In the genomic region with DNA sequence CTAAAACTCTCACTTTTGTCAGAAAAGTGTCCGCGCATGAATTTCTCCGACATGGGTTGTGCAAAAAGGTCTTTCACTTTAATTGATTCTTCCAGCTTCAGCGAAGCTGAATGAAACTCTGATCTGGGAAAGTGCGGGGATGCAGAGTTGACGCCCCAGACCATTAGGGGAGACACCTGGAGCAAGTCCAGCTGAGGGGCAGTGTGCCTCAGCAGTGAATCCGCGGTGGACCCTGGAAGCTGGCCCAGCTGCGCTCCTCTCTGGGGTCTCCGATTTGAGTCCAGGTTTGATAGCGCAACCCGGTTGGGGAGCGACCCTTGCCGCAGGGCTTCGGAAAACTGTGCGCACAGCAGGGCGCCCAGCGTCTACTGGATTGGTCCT, we compare ENCODE assay signal across 9 mouse cellular contexts. TPM values are rescaled to one million over a fixed set of nuclear protein-coding genes. Genes with fewer than 3 reads are reported as not detected.
A peak's percentile ranks its signal among the peaks of the same experiment; 100 is the strongest.
DNase-seq lines count a peak whose midpoint lies in the region; ATAC-seq lines count a peak whose summit lies in the region.
"Had no signal": no experiment of that assay in that cellular context is flagged by ENCODE, and none has a peak within 500 bp of the region (broad histone marks: within the 10 kb centered on the region; RNA-seq: fewer than 3 reads in every experiment).

No protein-coding gene starts in this region.

- H3K27ac ChIP-seq in heart, embryonic 16.5 days (ENCODE audit: low read length): no peak overlapping the region
- H3K27ac ChIP-seq in brown adipose tissue, adult 24 weeks (replicated peaks; ENCODE audit: low read depth, low read length): no peak overlapping the region
- no peak overlapping the region for H3K27ac ChIP-seq in forebrain, embryonic 16.5 days (ENCODE audit: low read length)

- peak overlapping the region; percentile 75 for H3K4me2 ChIP-seq in heart, embryonic 16.5 days (ENCODE audit: low read depth, low read length)
- peak overlapping the region; percentile 81 for H3K4me2 ChIP-seq in forebrain, embryonic 16.5 days (ENCODE audit: low read length)

- no peaks in the 10 kb centered on the region for H3K36me3 ChIP-seq in heart, embryonic 16.5 days (ENCODE audit: control insufficient read depth, insufficient read depth)
- no peaks in the 10 kb centered on the region for H3K36me3 ChIP-seq in forebrain, embryonic 16.5 days (ENCODE audit: control insufficient read depth, insufficient read depth)

- H3K4me1 ChIP-seq in heart, embryonic 16.5 days (ENCODE audit: control insufficient read depth, insufficient read depth, low read length): no peaks in the 10 kb centered on the region
- H3K4me1 ChIP-seq in brown adipose tissue, adult 24 weeks (ENCODE audit: control insufficient read depth, insufficient read depth, insufficient read length, low read length): no peaks in the 10 kb centered on the region
- H3K4me1 ChIP-seq in forebrain, embryonic 16.5 days (replicated peaks; ENCODE audit: control insufficient read depth, insufficient read depth, low read length): peaks cover 6% of the 10 kb centered on the region; the same call in 1 of the 2 replicates

- 0 out of 2 replicates have a peak, but pooled peaks cover 5% of the 10 kb centered on the region for H3K27me3 ChIP-seq in heart, embryonic 16.5 days (ENCODE audit: control insufficient read depth, insufficient read depth, low read length)
- H3K27me3 ChIP-seq in forebrain, embryonic 16.5 days (replicated peaks; ENCODE audit: control insufficient read depth, insufficient read depth, low read length): no peaks in the 10 kb centered on the region

- DNase-seq in heart, adult 18-20 months: no peak
- DNase-seq in mesoderm, embryonic 11.5 days (ENCODE audit: low read depth, low spot score): peak; percentile 8
- DNase-seq in urinary bladder, adult 2 months (ENCODE audit: low spot score): no peak
- no peak for DNase-seq in thymus, postnatal 25 days

- ATAC-seq in heart, embryonic 16.5 days (replicated peaks; ENCODE audit: extremely low read depth, insufficient read depth, low FRiP score): no peak
- no peak for ATAC-seq in forebrain, embryonic 16.5 days
- ATAC-seq in erythroid progenitor cell, adult 5-6 weeks (replicated peaks; ENCODE audit: low FRiP score, poor library complexity, severe bottlenecking): no peak

- no peaks in the 10 kb centered on the region for H3K9me3 ChIP-seq in heart, embryonic 16.5 days (replicated peaks; ENCODE audit: control insufficient read depth, low read length)
- H3K9me3 ChIP-seq in forebrain, embryonic 16.5 days (ENCODE audit: control insufficient read depth, low read length): no peaks in the 10 kb centered on the region

- WGBS in heart, embryonic 16.5 days: 13% methylated on average over 18 of the region's 18 CpGs
- 11% methylated on average over 18 of the region's 18 CpGs for whole genome bisulfite sequencing in forebrain, embryonic 16.5 days

- peak overlapping the region; percentile 65 for H3K4me3 ChIP-seq in heart, embryonic 16.5 days (ENCODE audit: low read length)
- H3K4me3 ChIP-seq in brown adipose tissue, adult 24 weeks (ENCODE audit: insufficient read depth, low read depth, low read length): peak overlapping the region; percentile 33; the same call in 1 of the 2 replicates
- peak overlapping the region; percentile 55 for H3K4me3 ChIP-seq in forebrain, embryonic 16.5 days (replicated peaks; ENCODE audit: low read length)

- H3K9ac ChIP-seq in heart, embryonic 16.5 days (ENCODE audit: low read length): peak overlapping the region; percentile 65
- 0 out of 2 replicates have a peak overlapping the region, but pooled peaks have one; percentile 13 for H3K9ac ChIP-seq in forebrain, embryonic 16.5 days (replicated peaks; ENCODE audit: low read depth, low read length)

RNA-seq across cellular contexts. Expression of gene Pcdh11x, which starts 0.8 kb away (rescaled TPM):
- 1.8 and 2.1 TPM in 2 replicates for polyA plus RNA-seq in heart, embryonic 16.5 days (2015; fragmentation: Nextera tagmentation; extraction: Ambion mirVana)
- total RNA-seq in heart, adult 18-20 months (2021): under 1 TPM in 1 of 2 experiments, not detected in 1; 0.08 TPM
- polyA plus RNA-seq in brown adipose tissue, adult 24 weeks (2012; ENCODE audit: insufficient read depth, insufficient read length, missing spikeins): 0.71 TPM in 1 of 2 replicates, not detected in the other
- 16.1 and 28.1 TPM in 2 replicates for polyA plus RNA-seq in forebrain, embryonic 16.5 days (2015; fragmentation: Nextera tagmentation; extraction: Ambion mirVana)
- 0.34 and 0.44 TPM in 2 replicates for polyA plus RNA-seq in urinary bladder, adult 2 months (2012; rRNA removed)
- total RNA-seq in erythroid progenitor cell, adult 5-6 weeks (2015; ENCODE audit: low replicate concordance): not detected in 2 replicates
- not detected in 2 replicates for total RNA-seq in erythroid progenitor cell, adult 5-6 weeks (2017; ENCODE audit: low replicate concordance)
- total RNA-seq: neutrophil, adult 5-6 weeks had no signal

RNA-seq across cellular contexts. Expression of gene H2afb3, which starts 22.0 kb away (rescaled TPM):
- not detected in 2 replicates for polyA plus RNA-seq in heart, embryonic 16.5 days (2015; fragmentation: Nextera tagmentation; extraction: Ambion mirVana)
- not detected for total RNA-seq in heart, adult 18-20 months (2021)
- not detected in 2 replicates for polyA plus RNA-seq in brown adipose tissue, adult 24 weeks (2012; ENCODE audit: insufficient read depth, insufficient read length, missing spikeins)
- polyA plus RNA-seq in forebrain, embryonic 16.5 days (2015; fragmentation: Nextera tagmentation; extraction: Ambion mirVana): not detected in 2 replicates
- polyA plus RNA-seq in urinary bladder, adult 2 months (2012; rRNA removed): not detected in 2 replicates
- not detected in 2 replicates for total RNA-seq in erythroid progenitor cell, adult 5-6 weeks (2015; ENCODE audit: low replicate concordance)
- total RNA-seq in erythroid progenitor cell, adult 5-6 weeks (2017; ENCODE audit: low replicate concordance): not detected in 2 replicates
- total RNA-seq: neutrophil, adult 5-6 weeks had no signal
